Mouse (Mus musculus): ENCODE data around the gene Tgtp1. TPM values are rescaled to one million over a fixed set of nuclear protein-coding genes. Genes with fewer than 3 reads are reported as not detected.
"Not testable (repeated sequence)": the region's sequence is repeated elsewhere in the genome, so short reads cannot be mapped to it uniquely, and the experiment has no call there.

Tgtp1 gene
- polyA plus RNA-seq, 1 experiment: 0.04 TPM

DNA sequence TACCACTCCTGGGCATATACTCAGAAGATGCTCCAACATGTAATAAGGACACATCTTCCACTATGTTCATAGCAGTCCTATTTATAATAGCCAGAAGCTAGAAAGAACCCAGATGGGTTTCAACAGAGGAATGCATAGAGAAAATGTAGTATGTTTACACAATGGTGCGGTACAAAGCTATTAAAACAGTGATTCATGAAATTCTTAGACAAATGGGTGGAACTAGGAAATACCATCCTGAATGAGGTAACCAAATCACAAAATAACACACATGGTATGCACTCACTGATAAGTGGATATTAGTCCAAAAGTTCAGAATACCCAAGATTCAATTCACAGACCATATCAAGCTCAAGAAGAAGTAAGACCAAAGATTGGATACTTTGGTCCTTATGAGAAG is 19.3 kb downstream of the Tgtp1 start:
- not testable (repeated sequence) for H3K27me3 ChIP-seq (ENCODE audit: control insufficient read depth, insufficient read depth, insufficient read length); H3K4me2 ChIP-seq (ENCODE audit: low read depth); H3K36me3 ChIP-seq (ENCODE audit: control insufficient read depth, insufficient read depth); H3K79me2 ChIP-seq (ENCODE audit: control insufficient read depth, insufficient read depth); H3K4me3 ChIP-seq; H3ac ChIP-seq (ENCODE audit: control insufficient read depth, insufficient read length)

- H3K36me3 ChIP-seq (ENCODE audit: control insufficient read depth, insufficient read depth); H3K4me2 ChIP-seq (ENCODE audit: low read depth); H3K79me2 ChIP-seq (ENCODE audit: control insufficient read depth, insufficient read depth); H3K27me3 ChIP-seq (ENCODE audit: control insufficient read depth, insufficient read depth, insufficient read length); H3ac ChIP-seq (ENCODE audit: control insufficient read depth, insufficient read length); H3K4me3 ChIP-seq: not testable (repeated sequence)
These were observed 47.9 kb downstream of the Tgtp1 start, which contains the start of gene Psme2b for GRCm38 (mm10) chr11:48946090-48946489. Gene Psme2b (minus strand): TSS chr11:48946190.

DNA sequence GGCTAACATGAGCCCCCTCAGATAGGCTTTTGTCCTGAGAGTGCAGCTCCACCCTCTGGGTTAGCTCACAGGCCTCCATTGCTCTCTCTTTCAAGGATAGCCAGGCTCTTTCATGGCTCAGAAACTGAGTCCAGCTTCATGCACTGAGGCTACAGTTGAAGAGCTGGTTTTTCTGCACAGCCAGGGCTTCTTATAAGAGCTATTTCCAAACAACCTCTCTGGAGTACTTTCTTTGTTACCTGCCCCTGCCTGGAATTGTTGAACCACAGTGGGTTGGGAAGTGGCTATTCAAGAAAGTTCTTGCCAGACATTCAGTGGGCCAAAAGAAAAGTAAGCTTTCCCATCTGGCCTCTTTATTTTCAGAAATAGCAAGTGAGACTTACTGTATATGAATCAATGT is 54.7 kb downstream of the Tgtp1 start:
- not testable (repeated sequence) for H3K27me3 ChIP-seq (ENCODE audit: control insufficient read depth, insufficient read depth, insufficient read length); H3K36me3 ChIP-seq (ENCODE audit: control insufficient read depth, insufficient read depth); H3K4me3 ChIP-seq; H3ac ChIP-seq (ENCODE audit: control insufficient read depth, insufficient read length); H3K79me2 ChIP-seq (ENCODE audit: control insufficient read depth, insufficient read depth); H3K4me2 ChIP-seq (ENCODE audit: low read depth)

Other genes with a start within 250 kb of the Tgtp1 start
- gene Rack1, start 193.8 kb downstream of the Tgtp1 start, polyA plus RNA-seq (2012; fragmentation: generic; extraction: Trizol): 2,993 TPM
- 31.3 TPM for gene Trim41, start 176.8 kb downstream of the Tgtp1 start, polyA plus RNA-seq (2012; fragmentation: generic; extraction: Trizol)
- 5.4 TPM for gene Trim7, start 168.0 kb downstream of the Tgtp1 start, polyA plus RNA-seq (2012; fragmentation: generic; extraction: Trizol)
- 13.2 TPM for gene Gm12184, start 167.5 kb downstream of the Tgtp1 start, polyA plus RNA-seq (2012; fragmentation: generic; extraction: Trizol)
- 6.9 TPM for gene Irgm1, start 122.5 kb downstream of the Tgtp1 start, polyA plus RNA-seq (2012; fragmentation: generic; extraction: Trizol)
- gene Gm5431, start 92.0 kb downstream of the Tgtp1 start, polyA plus RNA-seq (2012; fragmentation: generic; extraction: Trizol): not detected
- gene Psme2b, start 48.0 kb downstream of the Tgtp1 start, polyA plus RNA-seq (2012; fragmentation: generic; extraction: Trizol): 11.3 TPM
- 0.05 TPM for gene Olfr56, start 15.3 kb downstream of the Tgtp1 start, polyA plus RNA-seq (2012; fragmentation: generic; extraction: Trizol)
- gene 9930111J21Rik1, start 14.8 kb downstream of the Tgtp1 start, polyA plus RNA-seq (2012; fragmentation: generic; extraction: Trizol): 1.1 TPM
- gene Gm12185, start 1.9 kb downstream of the Tgtp1 start, polyA plus RNA-seq (2012; fragmentation: generic; extraction: Trizol): 0.10 TPM
- 1.4 TPM for gene 9930111J21Rik2, start 57.1 kb upstream of the Tgtp1 start, polyA plus RNA-seq (2012; fragmentation: generic; extraction: Trizol)
- gene Tgtp2, start 70.0 kb upstream of the Tgtp1 start, polyA plus RNA-seq (2012; fragmentation: generic; extraction: Trizol): 0.16 TPM
- gene Ifi47, start 82.4 kb upstream of the Tgtp1 start, polyA plus RNA-seq (2012; fragmentation: generic; extraction: Trizol): 1.00 TPM
- not detected for gene Olfr1396, start 120.7 kb upstream of the Tgtp1 start, polyA plus RNA-seq (2012; fragmentation: generic; extraction: Trizol)
- gene Olfr1395, start 148.1 kb upstream of the Tgtp1 start, polyA plus RNA-seq (2012; fragmentation: generic; extraction: Trizol): not detected
- not detected for gene Olfr1394, start 160.2 kb upstream of the Tgtp1 start, polyA plus RNA-seq (2012; fragmentation: generic; extraction: Trizol)
- not detected for gene Btnl9, start 193.0 kb upstream of the Tgtp1 start, polyA plus RNA-seq (2012; fragmentation: generic; extraction: Trizol)
- 5.6 TPM for gene Zfp62, start 209.1 kb upstream of the Tgtp1 start, polyA plus RNA-seq (2012; fragmentation: generic; extraction: Trizol)